Mouse (Mus musculus) midbrain, embryonic 16.5 days (tissue): ENCODE measurements around the gene Gm28374. TPM values are rescaled to one million over a fixed set of nuclear protein-coding genes. Genes with fewer than 3 reads are reported as not detected.
A peak's percentile ranks its signal among the peaks of the same experiment; 100 is the strongest.

Source experiments
- ATAC-seq: fragments of 200-750 bp; cut with Nextera tagmentation; 2 replicates; pipeline ENCODE4 v1.8.0; 2017; ENCODE audit warnings: moderate TSS enrichment
- H3K27ac ChIP-seq: fragments of 300-500 bp; sonication (generic); 2 replicates; pipeline ENCODE4 v1.5.1; 2014; ENCODE audit warnings: mild to moderate bottlenecking, low read length, mixed read lengths
- H3K27me3 ChIP-seq: fragments of 300-500 bp; sonication (generic); 2 replicates; pipeline ENCODE4 v1.6.1; 2014; ENCODE audit warnings: low read depth, low read length, mixed read lengths; ENCODE audit not compliant: control insufficient read depth, insufficient read depth
- H3K36me3 ChIP-seq: fragments of 300-500 bp; sonication (generic); 2 replicates; pipeline ENCODE4 v1.6.1; 2014; ENCODE audit warnings: mild to moderate bottlenecking, low read length, moderate library complexity, mixed read lengths; ENCODE audit not compliant: control insufficient read depth, insufficient read depth
- H3K4me1 ChIP-seq: fragments of 300-500 bp; sonication (generic); 2 replicates; pipeline ENCODE4 v1.6.1; 2014; ENCODE audit warnings: mild to moderate bottlenecking, low read length, mixed read lengths; ENCODE audit not compliant: control insufficient read depth, insufficient read depth
- H3K4me2 ChIP-seq: fragments of 300-500 bp; sonication (generic); 2 replicates; pipeline ENCODE4 v1.6.1; 2014; ENCODE audit warnings: mild to moderate bottlenecking, low read length, mixed read lengths
- H3K4me3 ChIP-seq: fragments of 300-500 bp; sonication (generic); 2 replicates; pipeline ENCODE4 v1.5.1; 2014; ENCODE audit warnings: low read depth, mild to moderate bottlenecking, low read length, moderate library complexity, mixed read lengths
- H3K9ac ChIP-seq: fragments of 300-500 bp; sonication (generic); 2 replicates; pipeline ENCODE4 v1.6.1; 2014; ENCODE audit warnings: low read depth, low read length, mixed read lengths
- H3K9me3 ChIP-seq: fragments of 300-500 bp; sonication (generic); replicated peaks from 2 replicates; pipeline ENCODE4 v1.6.1; 2014; ENCODE audit warnings: mild to moderate bottlenecking, low read length, mixed read lengths; ENCODE audit not compliant: control insufficient read depth, poor library complexity, severe bottlenecking
- WGBS: fragments of 180-500 bp; shearing (Covaris S2); extraction: QIAGEN DNeasy Blood & Tissue Kit; methylation state at CpG from one replicate; pipeline ENCODE4 v1.1.7; 2014; 5-methylcytosine and 5-hydroxymethylcytosine counted together
- polyA plus RNA-seq: library from polyadenylated mRNA; unstranded; fragments of >200 nt; fragmentation: Nextera tagmentation; extraction: Ambion mirVana; gene quantifications from 2 replicates; pipeline ENCODE4 v1.2.1, GENCODE M21; 2015

Gm28374 gene
- polyA plus RNA-seq, 1 experiment from 2014 or later: 0.85 TPM

GRCm38 (mm10) chr19:6101186-6101585, 19.1 kb upstream of the Gm28374 start:
- 78% methylated on average over 6 of the region's 6 CpGs for WGBS
- Histone ChIP-seq H3K27ac (no peak overlapping the region), H3K27me3 (no peaks in the 10 kb centered on the region), H3K9ac (no peak overlapping the region), H3K4me3 (no peak overlapping the region), H3K4me1 (no peaks in the 10 kb centered on the region), H3K9me3 (no peaks in the 10 kb centered on the region), H3K4me2 (no peak overlapping the region), H3K36me3 (no peaks in the 10 kb centered on the region)
- ATAC-seq: no peak

- Histone ChIP-seq H3K4me1 (no peaks in the 10 kb centered on the region), H3K27me3 (no peaks in the 10 kb centered on the region), H3K4me2 (no peak overlapping the region), H3K27ac (no peak overlapping the region), H3K36me3 (no peaks in the 10 kb centered on the region), H3K4me3 (no peak overlapping the region), H3K9me3 (no peaks in the 10 kb centered on the region), H3K9ac (no peak overlapping the region)
- WGBS: 91% methylated on average over 3 of the region's 3 CpGs
- ATAC-seq: no peak
Observed at GRCm38 (mm10) chr19:6097847-6098246, 15.8 kb upstream of the Gm28374 start.

DNA sequence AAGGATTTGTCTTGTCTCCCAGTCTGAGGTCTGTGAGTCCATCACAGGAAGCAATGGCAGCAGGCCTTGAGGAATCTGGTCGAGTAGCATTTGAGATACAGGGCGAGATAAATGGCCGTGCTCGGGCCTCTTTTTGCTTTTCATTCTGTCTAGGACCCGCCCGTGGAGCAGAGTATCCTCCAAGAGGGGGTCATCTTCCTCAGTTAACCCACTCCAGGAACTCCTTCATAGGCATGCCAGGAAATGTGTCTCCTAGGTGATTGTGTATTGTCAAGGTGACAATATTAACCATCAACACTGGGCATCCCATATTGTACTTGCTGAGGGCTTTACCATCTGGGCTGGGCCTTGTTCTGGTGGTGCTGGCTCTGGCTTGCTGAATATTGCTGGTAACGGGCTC, 12.1 kb upstream of the Gm28374 start, which contains the start of gene AC131692.1:
Gene AC131692.1, plus strand, starts transcription at position 301 of the 400 bp plus-strand sequence.
- no peak for ATAC-seq
- 91% methylated on average over 7 of the region's 7 CpGs for WGBS
- Histone ChIP-seq H3K27me3 (no peaks in the 10 kb centered on the region), H3K9me3 (no peaks in the 10 kb centered on the region), H3K4me2 (no peak within 1 kb of the TSS), H3K36me3 (no peaks in the 10 kb centered on the region), H3K27ac (no peak within 1 kb of the TSS), H3K9ac (no peak within 1 kb of the TSS), H3K4me3 (no peak within 1 kb of the TSS), H3K4me1 (no peaks in the 10 kb centered on the region)

DNA sequence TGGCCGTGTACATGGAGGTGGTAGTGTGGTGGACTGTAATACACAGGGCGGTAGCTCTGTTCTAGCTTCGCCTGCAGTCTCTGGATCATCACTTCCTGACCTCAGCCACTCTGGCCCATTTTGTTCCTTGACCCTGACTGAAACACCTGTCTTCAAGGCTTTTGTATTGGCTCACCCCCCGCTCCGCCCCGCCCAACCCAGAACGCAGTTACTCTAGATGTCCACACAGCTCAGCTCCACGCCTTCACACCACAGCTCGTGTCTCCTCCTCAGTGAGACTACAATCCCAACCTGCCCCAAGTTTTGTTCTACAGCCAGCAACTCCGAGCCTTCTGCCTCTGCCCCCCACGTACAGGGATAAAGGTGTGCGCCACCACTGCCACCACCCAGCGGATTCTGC, 6.8 kb upstream of the Gm28374 start:
- Histone ChIP-seq H3K36me3 (no peaks in the 10 kb centered on the region), H3K4me3 (no peak overlapping the region), H3K9ac (no peak overlapping the region), H3K4me1 (peaks cover 12% of the 10 kb centered on the region), H3K9me3 (no peaks in the 10 kb centered on the region), H3K27ac (no peak overlapping the region), H3K27me3 (no peaks in the 10 kb centered on the region), H3K4me2 (no peak overlapping the region)
- no peak for ATAC-seq
- 94% methylated on average over 13 of the region's 13 CpGs for WGBS

DNA sequence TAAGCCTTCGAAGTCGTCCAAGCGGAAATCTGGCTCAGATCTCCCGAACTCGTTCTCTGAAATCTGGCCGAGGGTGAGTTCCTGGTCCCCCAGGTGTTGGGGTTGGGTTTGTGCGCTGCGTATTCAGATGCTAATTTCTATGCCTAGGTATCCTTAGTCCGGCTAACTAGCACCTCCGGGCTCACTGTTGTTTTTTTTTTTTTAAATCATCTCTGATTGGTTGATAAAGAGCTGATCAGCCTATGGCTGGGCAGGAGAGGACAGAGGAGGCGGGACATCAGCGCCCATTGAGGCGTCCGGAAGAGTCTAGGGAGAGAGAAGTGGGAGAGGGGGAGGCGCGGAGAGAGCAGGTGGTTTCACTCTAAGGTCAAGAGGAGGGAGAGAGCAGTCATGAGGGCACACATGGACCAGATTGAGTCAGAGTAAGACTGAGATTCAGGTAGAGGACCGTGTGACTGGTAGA, 3.4 kb upstream of the Gm28374 start:
- Histone ChIP-seq H3K27me3 (no peaks in the 10 kb centered on the region), H3K4me2 (peak overlapping the region; percentile 94), H3K27ac (no peak overlapping the region), H3K36me3 (peaks cover 9% of the 10 kb centered on the region), H3K9me3 (no peaks in the 10 kb centered on the region), H3K4me1 (peaks cover 18% of the 10 kb centered on the region), H3K9ac (no peak overlapping the region), H3K4me3 (peak overlapping the region; percentile 76)
- peak; percentile 58 for ATAC-seq
- WGBS: under 1% methylated on average over 17 of the region's 17 CpGs

- peak within 1 kb of the TSS; percentile 78 for H3K9ac ChIP-seq
- no peaks in the 10 kb centered on the region for H3K9me3 ChIP-seq
- 0% methylated on average over 58 of the region's 58 CpGs for WGBS
- peak within 1 kb of the TSS; percentile 94 for H3K4me2 ChIP-seq
- H3K4me3 ChIP-seq: peak within 1 kb of the TSS; percentile 76
- peaks cover 18% of the 10 kb centered on the region for H3K4me1 ChIP-seq
- ATAC-seq: peak; percentile 91
- H3K36me3 ChIP-seq: peaks cover 16% of the 10 kb centered on the region
- no peaks in the 10 kb centered on the region for H3K27me3 ChIP-seq
- peak within 1 kb of the TSS; percentile 63; the same call in 1 of the 2 replicates for H3K27ac ChIP-seq
Observed at GRCm38 (mm10) chr19:6084478-6085248, 2.6 kb upstream of the Gm28374 start, which contains the start of the genes Zfpl1 and Cdca5. Gene Zfpl1, minus strand, starts transcription at chr19:6084956. Gene Cdca5, plus strand, starts transcription at chr19:6084983.

DNA sequence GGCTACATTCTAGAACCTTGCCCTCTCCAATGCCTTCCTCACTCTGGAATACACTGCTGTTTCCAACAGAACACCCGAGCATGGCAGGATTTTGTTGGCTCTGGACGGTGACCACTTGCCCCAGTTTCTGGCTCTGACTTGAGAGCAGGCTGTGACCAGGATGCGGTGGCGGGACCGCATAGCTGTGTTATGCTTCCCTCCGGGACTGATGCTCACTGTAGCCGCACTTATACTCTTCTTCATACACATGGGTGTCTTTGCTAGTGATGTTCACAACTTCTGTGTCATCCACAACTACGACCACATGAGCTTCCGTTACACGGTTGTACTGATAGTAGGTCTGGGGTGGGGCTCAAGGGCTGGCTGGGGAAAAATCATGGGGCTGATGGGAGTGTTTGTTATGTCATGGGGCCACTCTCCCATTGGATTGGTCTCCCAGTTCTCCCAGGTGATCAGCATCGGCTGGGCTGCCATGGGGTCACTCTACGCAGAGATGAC, 2.0 kb downstream of the Gm28374 start, which contains the start of gene Tmem262:
Gene Tmem262, plus strand, starts transcription at position 51 of the 498 bp plus-strand sequence.
- H3K9ac ChIP-seq: no peak within 1 kb of the TSS
- no peak for ATAC-seq
- H3K4me1 ChIP-seq: peaks cover 29% of the 10 kb centered on the region
- no peaks in the 10 kb centered on the region for H3K9me3 ChIP-seq
- peaks cover 16% of the 10 kb centered on the region for H3K36me3 ChIP-seq
- H3K27me3 ChIP-seq: no peaks in the 10 kb centered on the region
- H3K27ac ChIP-seq: no peak within 1 kb of the TSS
- no peak within 1 kb of the TSS for H3K4me3 ChIP-seq
- WGBS: 94% methylated on average over 12 of the region's 12 CpGs
- H3K4me2 ChIP-seq: no peak within 1 kb of the TSS

DNA sequence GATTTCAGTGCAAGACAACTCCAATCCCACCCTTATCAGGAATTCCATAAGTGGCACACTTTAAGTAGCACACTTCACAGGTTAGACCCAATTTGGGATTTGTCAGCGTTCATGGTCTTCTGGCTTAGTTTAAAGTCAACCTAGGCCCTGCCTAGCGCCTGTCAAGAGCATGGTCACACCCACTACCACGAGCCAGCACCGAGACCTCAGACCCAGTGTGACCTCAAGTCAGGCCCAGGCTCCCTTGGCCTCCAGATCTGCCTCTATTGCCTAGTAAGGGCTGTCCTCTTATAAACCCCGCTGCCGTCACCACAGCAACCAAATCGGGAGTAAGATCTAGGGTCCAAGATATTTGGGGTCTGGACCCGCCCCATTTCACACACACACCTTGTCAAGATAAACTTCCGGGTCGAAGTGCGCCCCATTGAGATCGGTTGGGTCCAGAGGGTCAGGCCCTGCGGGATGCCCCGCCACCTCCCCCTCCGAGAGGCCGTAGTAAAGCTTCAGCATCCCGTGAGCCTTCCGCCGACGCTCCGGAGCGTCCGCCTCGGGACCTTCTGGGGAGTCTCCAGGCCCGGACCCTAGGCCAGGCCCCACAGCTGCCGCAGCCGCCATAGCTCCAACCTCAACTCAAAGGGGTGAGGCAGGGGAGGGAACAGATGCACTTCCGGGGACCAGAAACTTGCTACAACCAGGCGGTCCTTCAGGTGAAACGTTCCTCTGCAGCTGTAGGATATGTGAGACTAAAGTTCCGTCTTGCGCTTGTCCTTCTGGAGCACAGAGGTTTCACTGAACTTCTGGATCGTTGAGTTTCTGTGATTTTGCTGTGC, 5.3 kb downstream of the Gm28374 start, which contains the start of gene Vps51:
Gene Vps51, minus strand, starts transcription at position 668 of the 830 bp plus-strand sequence.
- peaks cover 12% of the 10 kb centered on the region for H3K36me3 ChIP-seq
- H3K9ac ChIP-seq: peak within 1 kb of the TSS; percentile 88
- peaks cover 18% of the 10 kb centered on the region for H3K4me1 ChIP-seq
- H3K9me3 ChIP-seq: no peaks in the 10 kb centered on the region
- 1% methylated on average over 33 of the region's 33 CpGs for WGBS
- no peaks in the 10 kb centered on the region for H3K27me3 ChIP-seq
- peak; percentile 93 for ATAC-seq
- H3K4me2 ChIP-seq: peak within 1 kb of the TSS; percentile 80
- peak within 1 kb of the TSS; percentile 91 for H3K27ac ChIP-seq
- H3K4me3 ChIP-seq: peak within 1 kb of the TSS; percentile 87
